Mouse (Mus musculus) urinary bladder, postnatal 4 days (tissue): ENCODE results near the gene Krt7.

Source experiments
- DNase-seq, 2 experiments: peaks; one replicate each; pipeline ENCODE4 v3.0.0; 2021 to 2022; ENCODE audit warnings: low spot score in 2 of 2

Krt7 gene

DNA sequence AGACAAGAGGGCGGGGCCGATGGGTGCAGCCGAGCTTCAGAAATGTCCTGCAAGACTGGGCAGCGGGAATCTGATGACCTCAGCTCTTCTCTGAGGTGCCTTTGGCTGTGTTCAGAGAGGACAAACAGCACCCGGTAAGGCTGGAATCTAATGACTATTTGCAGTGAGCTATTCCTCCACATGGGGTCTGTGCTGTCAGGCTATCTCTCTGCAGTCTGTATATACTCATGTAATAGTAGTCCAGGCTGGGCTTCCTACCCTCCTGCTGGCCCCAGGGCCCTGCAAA, 34.1 kb upstream of the Krt7 start:
- no peak for DNase-seq

DNA sequence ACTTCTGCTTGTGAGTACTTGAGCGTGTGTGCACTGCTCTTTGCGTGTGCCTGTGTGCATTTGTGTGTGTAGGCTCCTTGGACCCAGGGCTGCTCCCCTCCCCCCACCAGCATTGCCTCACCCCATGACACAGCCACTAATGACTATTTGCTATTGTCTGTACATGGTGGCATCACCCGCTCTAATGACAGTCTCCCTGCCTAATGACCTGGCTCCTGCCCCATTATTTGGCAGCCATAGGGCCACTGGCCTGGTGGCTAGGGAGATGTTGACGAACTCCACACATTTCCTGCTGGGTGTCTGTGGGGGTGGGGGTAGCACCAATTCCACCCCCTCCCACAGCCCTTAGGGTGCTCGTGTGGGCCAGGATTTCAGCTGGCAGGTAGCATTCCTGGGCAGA, 32.2 kb upstream of the Krt7 start:
- no peak for DNase-seq

DNA sequence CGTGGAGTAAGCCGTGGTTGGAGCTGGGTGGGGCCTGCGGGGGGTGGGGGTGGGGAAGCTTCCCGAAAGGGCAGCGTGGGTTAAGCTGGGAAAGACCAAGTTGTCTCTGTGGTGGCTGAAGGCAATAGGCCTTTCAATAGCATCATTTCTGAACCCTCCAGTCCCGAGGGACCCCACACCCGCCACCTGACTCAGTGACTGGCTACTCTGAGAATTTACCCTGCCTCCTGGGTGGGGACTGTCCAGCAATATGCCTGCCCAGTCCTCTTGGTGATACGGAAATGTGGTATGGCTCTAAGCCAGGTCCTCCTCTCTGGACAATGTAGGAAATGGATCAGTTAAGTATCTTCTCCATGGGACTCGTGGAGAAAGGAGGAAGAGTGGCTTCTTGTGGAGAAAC, 29.1 kb upstream of the Krt7 start:
- no peak for DNase-seq

DNA sequence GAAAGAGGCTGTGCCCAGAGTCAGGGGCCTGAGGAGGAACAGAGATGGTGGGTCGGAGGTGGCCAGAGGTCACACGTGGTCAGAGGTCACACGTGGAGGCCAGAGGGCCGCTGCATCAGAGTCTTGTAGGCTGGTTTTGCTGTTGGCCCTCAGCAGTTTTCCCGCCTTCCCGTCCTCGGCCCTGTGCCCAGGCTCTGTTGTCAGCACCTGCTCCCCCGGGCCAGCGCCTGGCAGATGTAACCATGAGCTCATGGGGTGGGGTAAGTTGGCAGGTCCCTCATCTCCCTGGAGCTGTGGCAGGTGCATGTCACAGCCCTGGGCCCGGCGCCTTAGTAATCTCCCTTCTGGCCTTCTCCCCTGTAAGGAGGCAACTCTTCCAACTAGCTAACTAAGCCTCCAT, 28.0 kb upstream of the Krt7 start:
- DNase-seq: no peak

DNA sequence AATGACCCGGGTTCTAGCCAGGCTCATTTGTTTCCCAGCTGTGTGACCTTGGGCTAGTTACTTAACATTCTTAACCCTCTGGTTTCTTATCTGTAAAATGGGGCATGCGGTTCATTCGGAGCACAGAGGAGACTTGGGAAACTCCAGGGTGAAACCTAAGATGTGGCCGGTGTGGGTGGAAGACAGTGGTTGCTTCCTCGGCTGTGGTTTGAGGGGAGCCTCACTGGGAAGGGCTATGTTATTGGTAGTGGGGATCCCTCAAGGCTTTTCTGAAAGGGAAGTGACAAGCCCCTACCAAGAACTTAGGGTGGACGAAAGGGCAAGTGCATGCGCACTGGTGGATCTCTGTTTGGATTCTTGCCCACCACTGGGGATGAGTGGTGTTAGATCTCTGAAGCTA, 26.2 kb upstream of the Krt7 start:
- DNase-seq: no peak

DNA sequence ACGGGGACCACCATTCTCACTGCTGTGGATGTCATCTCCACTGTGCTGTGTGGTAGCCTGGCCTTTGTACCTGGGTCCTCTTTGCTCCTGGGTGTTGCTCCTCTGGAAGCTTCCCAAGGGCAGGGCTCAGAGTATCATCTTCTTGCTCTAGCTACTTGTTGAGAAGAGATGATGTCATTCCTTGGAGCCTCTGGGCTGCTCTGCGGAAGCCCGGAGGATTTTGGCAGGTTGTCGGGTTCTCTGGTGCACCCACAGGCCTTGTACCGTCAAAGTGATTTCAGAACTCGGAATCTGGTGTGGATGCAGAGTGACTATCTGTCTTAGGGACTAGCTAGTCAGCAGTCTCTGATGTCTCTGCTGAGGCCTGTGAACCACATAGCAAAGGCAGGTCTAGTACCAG, 25.8 kb upstream of the Krt7 start:
- DNase-seq: no peak

DNA sequence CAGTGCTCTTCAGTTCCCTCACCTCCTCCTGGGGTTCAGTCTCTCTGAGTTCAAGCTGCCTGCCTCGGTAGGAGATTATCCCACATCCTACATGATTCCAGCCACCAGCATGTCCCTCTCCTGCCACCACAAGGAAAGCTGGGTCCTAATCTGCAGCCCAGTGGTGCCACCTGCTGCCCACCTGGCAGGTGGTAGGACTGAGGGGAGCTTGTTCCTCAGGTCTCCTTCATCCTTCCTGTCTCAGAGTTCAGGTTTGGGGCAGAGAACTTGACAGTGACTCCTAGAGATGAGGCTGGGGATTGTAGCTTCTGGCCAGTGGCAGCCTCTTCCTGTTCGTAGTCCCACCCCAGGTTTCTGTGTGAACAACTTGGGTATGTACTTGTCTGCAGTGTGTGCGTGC, 23.7 kb upstream of the Krt7 start:
- DNase-seq: no peak

DNA sequence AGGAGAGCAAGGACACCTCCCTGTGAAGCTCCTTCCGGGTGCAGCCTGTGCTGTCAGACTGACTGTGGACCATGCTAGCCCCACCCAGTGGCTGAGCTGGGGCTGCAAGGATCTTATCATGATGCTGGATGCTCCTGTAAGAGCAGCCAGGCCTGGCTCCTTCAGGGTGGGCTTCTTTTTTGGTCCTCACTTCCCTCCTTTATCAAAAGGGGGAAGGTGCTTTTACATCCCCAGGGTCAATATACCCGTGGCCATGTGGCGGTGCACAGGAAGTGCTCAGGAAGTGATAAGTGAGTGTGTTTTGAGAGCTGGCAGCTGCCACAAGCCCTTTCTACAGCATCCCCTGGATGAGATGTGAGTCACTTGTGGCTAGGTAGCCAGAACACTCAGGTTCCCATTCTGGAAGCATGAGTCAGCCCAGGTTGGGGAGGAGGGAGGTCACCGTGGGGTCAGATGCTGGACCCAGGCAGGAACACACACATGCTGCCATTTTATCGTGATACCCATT, 22.8 kb upstream of the Krt7 start:
- DNase-seq: no peak

DNA sequence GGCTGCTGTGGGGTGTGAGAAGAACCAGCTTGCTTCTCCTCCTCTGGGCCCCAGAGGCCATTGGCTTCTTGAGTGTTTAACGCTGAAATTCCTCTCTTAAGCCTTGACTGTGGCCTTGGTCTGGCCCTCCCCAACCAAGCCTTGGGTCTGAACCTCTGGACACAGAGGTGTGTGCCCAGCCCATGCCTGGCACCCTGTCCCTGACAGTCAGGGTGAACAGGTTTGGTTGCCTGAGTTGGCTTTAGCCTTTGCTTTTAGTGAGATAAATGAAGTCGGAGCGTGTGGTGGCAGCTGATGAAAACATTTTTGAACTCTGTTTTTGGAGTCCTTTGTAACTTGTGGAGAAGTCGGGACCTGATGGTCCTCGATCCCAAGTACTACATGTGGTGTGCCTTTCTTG, 20.6 kb upstream of the Krt7 start:
- DNase-seq: no peak

DNA sequence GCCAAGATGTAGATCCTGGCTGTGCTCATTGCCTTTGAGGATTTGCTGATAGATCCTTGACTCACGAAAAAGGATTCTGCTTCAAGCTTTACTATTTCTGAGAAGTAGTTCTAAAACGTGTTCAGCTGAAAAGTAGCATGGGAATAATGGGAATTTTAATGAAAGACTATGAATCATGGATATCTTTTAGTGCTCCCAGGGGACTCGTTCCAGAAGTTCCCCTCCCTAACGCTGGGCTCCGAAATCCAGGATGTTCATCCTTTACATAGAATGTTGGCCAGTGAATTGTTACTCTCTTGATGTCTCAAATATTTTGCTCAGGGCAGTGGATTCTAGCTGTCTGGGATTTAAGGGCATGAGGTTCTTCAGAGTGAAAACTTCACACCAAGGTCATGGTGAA, 18.6 kb upstream of the Krt7 start:
- DNase-seq: no peak

DNA sequence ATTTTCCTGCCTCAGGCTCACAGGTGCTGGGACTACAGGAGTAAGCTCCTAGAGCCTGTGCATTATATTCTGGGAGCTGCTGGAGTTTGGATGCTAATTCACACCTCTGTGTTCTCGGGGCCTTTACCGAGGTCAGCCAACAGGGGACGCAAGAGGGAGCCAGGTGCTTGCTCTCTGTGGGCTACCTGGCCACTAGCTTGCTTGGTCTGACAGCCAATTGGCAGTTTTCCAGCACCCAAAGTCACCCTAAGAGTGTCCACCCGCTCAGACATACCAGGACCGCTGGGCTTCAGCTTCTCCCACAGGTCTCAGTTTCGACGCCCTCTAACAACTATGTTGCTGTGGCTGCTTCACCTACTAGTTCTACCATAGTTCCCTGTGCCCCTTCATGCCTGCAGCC, 15.9 kb upstream of the Krt7 start:
- no peak for DNase-seq

DNA sequence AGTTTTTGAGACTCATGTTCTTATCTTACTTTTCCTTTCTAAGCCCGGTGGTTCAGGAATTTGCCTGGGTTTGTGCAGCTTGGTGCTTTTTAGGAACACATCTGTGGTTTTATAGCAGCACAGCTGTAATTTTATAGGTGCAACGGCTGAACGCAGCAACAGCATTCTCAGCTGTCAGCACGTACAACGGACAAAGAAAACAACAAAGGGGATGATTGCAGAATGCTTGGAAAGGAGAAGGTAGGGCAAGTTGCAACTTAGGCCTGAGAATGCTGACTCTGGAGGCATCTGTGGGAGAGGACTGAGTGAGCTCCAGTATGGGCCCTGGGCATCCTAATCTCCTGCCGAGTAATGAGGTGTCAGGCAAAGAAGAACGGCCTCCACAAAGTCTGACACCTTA, 14.4 kb upstream of the Krt7 start:
- DNase-seq: no peak

DNA sequence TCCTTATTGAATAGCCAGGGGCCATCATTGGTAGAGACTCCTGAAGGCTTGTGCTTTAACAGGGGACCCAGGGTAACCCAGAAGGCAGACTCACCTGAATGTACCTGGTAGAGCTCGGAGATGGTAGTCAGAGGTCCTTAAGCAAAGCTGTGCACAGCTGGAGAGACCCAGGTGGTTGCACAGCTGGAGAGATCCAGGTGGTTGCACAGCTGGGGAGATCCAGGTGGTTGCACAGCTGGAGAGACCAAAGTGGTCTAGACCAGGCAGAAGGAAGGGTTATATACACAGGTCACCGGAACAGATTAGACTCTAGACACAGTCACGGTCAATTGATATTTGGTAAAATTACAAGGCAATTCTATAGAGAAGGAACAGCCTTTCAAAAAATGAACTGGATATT, 13.9 kb upstream of the Krt7 start:
- DNase-seq: no peak

DNA sequence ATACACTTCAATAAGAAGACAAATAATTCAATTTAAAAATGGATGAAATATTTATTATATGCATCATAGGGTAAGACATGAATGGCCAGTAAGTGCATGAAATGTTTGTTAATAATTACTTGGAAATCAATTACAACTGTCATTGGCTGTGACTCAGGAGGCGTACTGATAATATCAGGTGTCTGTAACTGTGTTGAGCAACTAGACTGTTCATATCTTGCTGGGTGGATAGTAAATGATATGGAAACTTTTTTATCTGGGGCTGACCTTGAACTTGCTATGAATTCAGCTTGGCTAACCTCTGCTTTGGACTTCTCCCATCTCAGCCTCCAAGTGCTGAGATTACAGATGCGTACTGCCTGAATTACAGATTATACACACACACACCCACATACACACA, 13.2 kb upstream of the Krt7 start:
- DNase-seq: no peak

DNA sequence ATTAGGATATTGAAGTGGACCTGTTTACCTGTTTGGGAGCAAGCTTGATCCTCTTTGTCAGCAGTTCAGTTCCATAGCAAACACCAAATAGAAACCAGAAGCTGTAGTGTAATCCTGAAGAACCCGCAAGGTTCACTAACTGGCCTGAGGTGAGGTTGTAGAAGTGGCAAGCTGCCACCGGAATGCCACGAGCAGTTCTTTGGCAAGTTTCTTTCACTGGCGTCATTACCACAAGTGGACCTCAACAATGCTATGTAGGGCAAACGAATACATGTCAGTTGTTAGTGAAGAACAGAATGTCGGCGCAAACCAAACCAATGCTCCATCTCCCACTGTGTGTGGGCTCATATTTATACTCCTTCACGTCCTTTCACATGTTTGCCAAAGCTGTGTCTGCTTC, 12.6 kb upstream of the Krt7 start:
- DNase-seq: no peak

DNA sequence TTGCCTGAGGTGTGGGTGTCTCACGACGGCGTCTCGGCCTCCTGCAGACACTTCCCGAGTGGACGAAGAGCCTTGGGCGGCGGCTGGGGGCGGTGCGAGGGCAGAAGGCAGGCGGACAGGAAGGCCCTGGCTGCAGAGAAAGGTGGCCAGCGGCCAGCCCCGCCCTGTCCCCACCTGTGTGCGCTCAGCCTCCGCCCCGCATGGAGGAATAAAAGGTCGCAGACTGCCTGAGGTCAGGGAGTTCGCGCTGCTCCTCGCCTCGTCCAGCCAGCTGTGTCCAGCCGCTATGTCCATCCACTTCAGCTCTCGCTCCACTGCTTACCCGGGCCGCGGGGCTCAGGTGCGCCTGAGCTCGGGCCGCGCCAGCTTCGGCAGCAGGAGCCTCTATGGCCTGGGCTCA, 1.3 kb downstream of the Krt7 start:
- DNase-seq: peak in 1 of 2 experiments; percentile 62

DNA sequence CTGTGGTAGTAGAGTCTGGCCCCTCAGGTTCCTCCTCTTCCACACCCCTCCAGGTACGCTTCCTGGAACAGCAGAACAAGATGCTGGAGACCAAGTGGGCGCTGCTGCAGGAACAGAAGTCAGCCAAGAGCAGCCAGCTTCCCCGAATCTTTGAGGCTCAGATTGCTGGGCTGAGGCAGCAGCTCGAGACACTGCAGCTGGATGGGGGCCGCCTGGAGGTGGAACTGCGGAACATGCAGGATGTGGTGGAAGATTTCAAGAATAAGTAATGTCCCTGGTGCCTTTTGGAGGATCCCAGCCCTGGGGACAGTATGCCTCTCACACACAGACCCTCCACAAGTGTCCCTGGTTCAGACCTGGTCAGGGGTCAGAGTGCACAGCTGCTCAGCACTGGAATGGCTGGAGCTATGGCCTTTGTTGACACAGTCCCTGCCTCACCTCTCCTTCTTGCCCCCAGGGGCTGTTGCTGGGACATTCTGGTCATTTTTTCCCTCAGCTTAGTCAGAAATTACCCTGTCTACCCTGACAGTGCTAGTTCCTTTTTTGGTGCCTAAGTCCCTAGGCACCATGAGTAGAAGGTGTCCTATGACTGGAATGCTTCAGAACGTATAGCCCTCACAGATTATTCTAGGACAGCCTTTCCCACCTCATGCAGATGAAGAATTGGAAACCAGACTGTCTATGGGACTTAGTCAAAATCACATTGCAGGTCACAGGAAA, 3.2 kb downstream of the Krt7 start:
- DNase-seq: no peak

DNA sequence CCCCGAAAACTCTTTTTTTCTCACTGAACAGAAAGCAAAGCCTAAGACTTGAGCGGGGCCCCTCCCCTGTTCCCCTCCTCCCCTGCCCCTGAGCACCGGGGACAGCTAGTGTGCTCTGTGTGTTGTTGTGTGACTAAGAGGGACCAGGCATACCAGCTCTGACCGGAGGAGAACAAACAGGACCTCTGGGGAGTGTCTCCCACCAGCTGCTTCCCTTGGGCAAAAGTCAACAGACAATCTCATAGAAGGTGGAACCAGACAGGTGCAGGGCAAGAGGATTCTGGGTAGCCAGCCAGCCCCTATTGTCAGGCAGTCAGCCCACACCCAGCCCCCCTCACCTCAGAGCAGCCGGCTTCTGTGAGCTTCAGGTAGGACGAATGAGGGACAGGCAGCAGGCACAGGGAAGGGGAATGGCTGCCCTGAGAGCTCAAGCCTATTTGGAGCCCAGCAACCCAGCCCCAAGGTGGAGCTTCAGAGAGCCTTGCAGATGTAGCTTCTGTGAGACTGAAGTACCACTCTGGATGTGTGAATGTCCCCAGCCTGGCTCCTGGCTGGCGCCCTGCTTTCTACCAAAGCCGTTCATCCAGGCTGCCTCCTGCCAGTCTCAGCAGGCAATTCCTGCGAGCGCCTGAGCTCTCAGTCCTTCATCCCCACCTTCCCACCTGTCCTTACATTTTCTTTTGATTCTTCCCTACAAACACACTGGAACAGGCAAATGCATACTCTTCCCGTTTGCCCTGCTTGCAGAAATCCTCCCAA, 4.1 kb downstream of the Krt7 start:
- no peak for DNase-seq

DNA sequence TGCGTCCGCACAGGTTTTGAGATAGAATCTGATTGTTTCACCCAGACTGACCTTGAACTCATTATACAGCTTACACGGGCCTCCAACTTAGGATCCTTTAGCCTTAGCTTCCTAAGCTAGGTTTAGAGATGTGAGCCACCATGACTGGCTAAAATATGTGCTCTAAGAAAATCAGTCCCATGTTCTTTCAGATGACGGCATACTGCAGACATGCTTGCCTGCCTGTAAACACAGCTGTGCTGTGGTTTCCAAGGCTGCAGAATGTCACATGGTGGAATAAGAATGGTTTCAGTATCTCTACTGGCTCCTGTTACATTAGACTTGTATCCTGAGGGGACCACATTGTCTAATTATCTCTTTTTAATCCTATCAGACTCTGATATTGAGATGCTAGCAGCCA, 8.1 kb downstream of the Krt7 start:
- no peak for DNase-seq

DNA sequence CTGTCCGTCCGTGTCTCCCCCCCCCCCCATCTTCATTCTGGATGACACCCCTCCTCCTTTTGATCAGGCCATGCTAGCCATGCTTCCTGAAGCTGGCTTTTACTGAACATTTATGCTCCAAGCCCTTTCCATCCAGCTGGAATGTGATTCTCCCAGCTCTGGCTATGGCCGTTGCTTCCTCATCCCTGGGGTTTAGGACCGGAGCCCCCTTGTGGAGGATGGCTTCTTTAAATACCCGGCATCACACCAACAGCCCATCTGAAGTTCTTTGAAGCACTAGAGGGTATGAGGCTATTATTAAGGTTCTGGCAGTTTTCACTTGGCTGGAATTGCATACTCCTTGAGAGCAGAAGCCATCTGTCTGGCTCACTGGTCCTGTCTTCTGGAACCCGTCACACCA, 10.1 kb downstream of the Krt7 start:
- no peak for DNase-seq

DNA sequence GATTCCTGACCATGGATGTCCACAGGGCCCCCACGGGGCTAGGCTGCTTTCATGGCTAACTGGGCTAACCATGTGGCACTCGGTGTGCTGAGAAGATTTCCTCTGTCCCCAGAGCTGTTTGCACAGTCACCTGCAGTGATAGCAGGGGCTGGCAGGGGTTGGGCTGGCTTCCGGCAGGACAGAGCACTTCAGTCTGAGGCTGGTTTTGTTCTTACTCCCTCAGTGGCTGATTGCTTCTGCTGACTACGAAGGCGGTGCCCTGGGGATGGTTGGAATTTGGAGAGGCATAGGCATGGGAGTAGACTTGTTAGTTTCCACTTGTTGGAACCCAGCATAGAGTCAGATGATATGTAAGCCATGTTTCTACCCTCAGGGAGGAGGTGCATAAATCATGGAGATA, 14.1 kb downstream of the Krt7 start:
- DNase-seq: no peak

DNA sequence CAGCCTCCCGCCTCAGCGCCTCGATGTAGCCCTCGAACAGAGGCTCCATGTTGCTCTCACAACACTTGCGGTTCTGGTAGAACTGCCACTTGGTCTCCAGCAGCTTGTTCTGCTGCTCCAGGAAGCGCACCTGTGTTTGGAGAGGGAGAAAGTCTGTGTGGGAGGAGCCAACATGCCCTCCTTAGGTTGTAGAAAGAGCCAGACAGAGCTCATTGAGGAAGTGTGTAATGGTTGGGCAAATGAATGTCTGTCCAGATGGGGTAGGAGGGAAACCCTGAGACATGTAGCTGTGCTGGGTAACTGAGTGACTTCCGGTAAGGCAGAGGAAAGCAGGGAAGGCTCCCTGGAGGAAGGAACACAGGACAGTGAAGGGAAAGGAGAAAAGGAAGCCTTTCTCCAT, 25.8 kb downstream of the Krt7 start:
- no peak for DNase-seq

DNA sequence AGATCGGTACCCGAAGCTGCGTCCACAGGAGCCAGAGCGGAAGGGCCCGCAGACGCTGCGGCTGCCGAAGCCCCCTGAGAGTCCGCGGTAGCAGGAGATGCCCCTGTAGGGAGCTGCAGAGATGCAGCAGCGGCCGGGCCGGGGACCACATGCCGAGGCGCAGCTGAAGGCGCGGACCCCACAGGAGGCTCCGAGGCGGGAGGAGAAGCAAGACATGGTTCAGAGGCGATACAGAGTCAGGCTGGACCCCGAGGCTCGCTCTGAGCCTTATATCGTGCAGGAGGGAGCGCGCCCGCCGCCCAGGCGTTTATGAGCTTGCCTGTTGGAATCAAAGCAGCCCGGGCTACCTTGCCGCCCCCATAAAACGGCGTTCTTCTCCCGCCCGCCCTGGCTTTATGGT, 27.7 kb downstream of the Krt7 start, which contains the start of gene Krt87:
Gene Krt87, minus strand, starts transcription at position 250 of the 400 bp plus-strand sequence.
- no peak for DNase-seq

DNA sequence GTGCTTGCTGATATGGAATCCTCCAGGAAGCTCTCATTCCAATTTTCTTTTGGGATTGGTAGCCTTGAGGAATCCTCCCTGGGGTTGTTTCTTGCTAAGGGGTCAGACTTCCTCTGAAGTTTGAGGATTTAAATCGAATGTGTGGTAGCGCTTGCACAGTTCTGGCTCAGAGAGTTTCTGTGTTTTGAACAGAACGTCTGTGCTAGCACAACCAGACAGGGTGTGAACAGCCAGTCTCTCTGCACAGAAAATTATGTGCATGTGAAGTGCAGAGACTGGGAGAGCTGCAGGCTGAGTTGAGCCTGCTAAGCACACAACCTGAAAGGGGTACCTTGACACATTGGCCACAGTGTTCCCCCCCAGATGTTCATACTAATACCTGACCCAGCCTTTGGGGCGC, 30.0 kb downstream of the Krt7 start:
- DNase-seq: no peak
